Mouse (Mus musculus): ENCODE measurements around the gene Tmem242. TPM values are rescaled to one million over a fixed set of nuclear protein-coding genes. Genes with fewer than 3 reads are reported as not detected.

The Tmem242 gene
- 118 and 121 TPM in 2 replicates for polyA plus RNA-seq (2015; fragmentation: Nextera tagmentation; extraction: Ambion mirVana)

GRCm38 (mm10) chr17:5440159-5440971 lies at the start of gene Tmem242:
Tmem242 (minus strand) TSS chr17:5440259.
- Histone ChIP-seq H3K4me1 (replicated peaks; ENCODE audit: control insufficient read depth, insufficient read depth, low read length) (peaks cover 10% of the 10 kb centered on the region), H3K27me3 (ENCODE audit: control insufficient read depth, insufficient read depth, low read depth, low read length) (no peaks in the 10 kb centered on the region), H3K27ac (ENCODE audit: low read length) (peak within 1 kb of the TSS; percentile 58; the same call in 1 of the 2 replicates), H3K4me3 (ENCODE audit: low read length) (peak within 1 kb of the TSS; percentile 60), H3K9ac (ENCODE audit: low read length) (peak within 1 kb of the TSS; percentile 81), H3K9me3 (ENCODE audit: control insufficient read depth, low read length) (no peaks in the 10 kb centered on the region), H3K4me2 (ENCODE audit: low read depth, low read length) (peak within 1 kb of the TSS; percentile 77), H3K36me3 (ENCODE audit: control insufficient read depth, insufficient read depth, low read length) (no peaks in the 10 kb centered on the region)
- peak; percentile 91 for ATAC-seq (ENCODE audit: low read depth)
- WGBS: under 1% methylated on average over 27 of the region's 27 CpGs

GRCm38 (mm10) chr17:5488156-5488555 lies 48.1 kb upstream of the Tmem242 start:
- no peaks in the 10 kb centered on the region for H3K36me3 ChIP-seq (ENCODE audit: control insufficient read depth, insufficient read depth, low read length)
- ATAC-seq (ENCODE audit: low read depth): no peak
- no peak overlapping the region for H3K4me2 ChIP-seq (ENCODE audit: low read depth, low read length)
- H3K4me3 ChIP-seq (ENCODE audit: low read length): no peak overlapping the region
- WGBS: 46% methylated on average over 9 of the region's 9 CpGs
- no peak overlapping the region for H3K27ac ChIP-seq (ENCODE audit: low read length)
- no peak overlapping the region for H3K9ac ChIP-seq (ENCODE audit: low read length)
- no peaks in the 10 kb centered on the region; the same call in none of the 2 replicates for H3K4me1 ChIP-seq (replicated peaks; ENCODE audit: control insufficient read depth, insufficient read depth, low read length)
- H3K27me3 ChIP-seq (ENCODE audit: control insufficient read depth, insufficient read depth, low read depth, low read length): no peaks in the 10 kb centered on the region; the same call in 1 of the 2 replicates
- no peaks in the 10 kb centered on the region for H3K9me3 ChIP-seq (ENCODE audit: control insufficient read depth, low read length)

GRCm38 (mm10) chr17:5484663-5485062 lies 44.6 kb upstream of the Tmem242 start:
- H3K4me2 ChIP-seq (ENCODE audit: low read depth, low read length): no peak overlapping the region
- no peak overlapping the region for H3K9ac ChIP-seq (ENCODE audit: low read length)
- no peaks in the 10 kb centered on the region for H3K27me3 ChIP-seq (ENCODE audit: control insufficient read depth, insufficient read depth, low read depth, low read length)
- no peak for ATAC-seq (ENCODE audit: low read depth)
- no peaks in the 10 kb centered on the region for H3K4me1 ChIP-seq (replicated peaks; ENCODE audit: control insufficient read depth, insufficient read depth, low read length)
- 97% methylated on average over 1 of the region's 1 CpGs for WGBS
- H3K4me3 ChIP-seq (ENCODE audit: low read length): no peak overlapping the region
- H3K36me3 ChIP-seq (ENCODE audit: control insufficient read depth, insufficient read depth, low read length): no peaks in the 10 kb centered on the region
- H3K27ac ChIP-seq (ENCODE audit: low read length): no peak overlapping the region
- H3K9me3 ChIP-seq (ENCODE audit: control insufficient read depth, low read length): no peaks in the 10 kb centered on the region

- Histone ChIP-seq H3K27me3 (ENCODE audit: control insufficient read depth, insufficient read depth, low read depth, low read length) (no peaks in the 10 kb centered on the region), H3K9ac (ENCODE audit: low read length) (no peak overlapping the region), H3K9me3 (ENCODE audit: control insufficient read depth, low read length) (no peaks in the 10 kb centered on the region), H3K4me1 (replicated peaks; ENCODE audit: control insufficient read depth, insufficient read depth, low read length) (no peaks in the 10 kb centered on the region), H3K4me3 (ENCODE audit: low read length) (no peak overlapping the region), H3K36me3 (ENCODE audit: control insufficient read depth, insufficient read depth, low read length) (no peaks in the 10 kb centered on the region), H3K27ac (ENCODE audit: low read length) (no peak overlapping the region), H3K4me2 (ENCODE audit: low read depth, low read length) (no peak overlapping the region)
- WGBS: 43% methylated on average over 4 of the region's 4 CpGs
- ATAC-seq (ENCODE audit: low read depth): no peak
These were observed 43.4 kb upstream of the Tmem242 start for GRCm38 (mm10) chr17:5483456-5483855.

- H3K27ac ChIP-seq (ENCODE audit: low read length): no peak overlapping the region
- H3K36me3 ChIP-seq (ENCODE audit: control insufficient read depth, insufficient read depth, low read length): no peaks in the 10 kb centered on the region
- H3K9me3 ChIP-seq (ENCODE audit: control insufficient read depth, low read length): no peaks in the 10 kb centered on the region
- no peak overlapping the region for H3K9ac ChIP-seq (ENCODE audit: low read length)
- no peak overlapping the region for H3K4me3 ChIP-seq (ENCODE audit: low read length)
- H3K4me1 ChIP-seq (replicated peaks; ENCODE audit: control insufficient read depth, insufficient read depth, low read length): no peaks in the 10 kb centered on the region
- H3K4me2 ChIP-seq (ENCODE audit: low read depth, low read length): no peak overlapping the region
- ATAC-seq (ENCODE audit: low read depth): no peak
- 53% methylated on average over 14 of the region's 14 CpGs for WGBS
- no peaks in the 10 kb centered on the region for H3K27me3 ChIP-seq (ENCODE audit: control insufficient read depth, insufficient read depth, low read depth, low read length)
These were observed 36.1 kb upstream of the Tmem242 start for GRCm38 (mm10) chr17:5475960-5476725.

GRCm38 (mm10) chr17:5472268-5472667 lies 32.2 kb upstream of the Tmem242 start:
- Histone ChIP-seq H3K27me3 (ENCODE audit: control insufficient read depth, insufficient read depth, low read depth, low read length) (no peaks in the 10 kb centered on the region), H3K4me2 (ENCODE audit: low read depth, low read length) (no peak overlapping the region), H3K9ac (ENCODE audit: low read length) (no peak overlapping the region), H3K9me3 (ENCODE audit: control insufficient read depth, low read length) (no peaks in the 10 kb centered on the region), H3K4me1 (replicated peaks; ENCODE audit: control insufficient read depth, insufficient read depth, low read length) (no peaks in the 10 kb centered on the region), H3K4me3 (ENCODE audit: low read length) (no peak overlapping the region), H3K27ac (ENCODE audit: low read length) (no peak overlapping the region), H3K36me3 (ENCODE audit: control insufficient read depth, insufficient read depth, low read length) (no peaks in the 10 kb centered on the region)
- ATAC-seq (ENCODE audit: low read depth): no peak
- 31% methylated on average over 3 of the region's 3 CpGs for WGBS

- ATAC-seq (ENCODE audit: low read depth): no peak
- H3K27ac ChIP-seq (ENCODE audit: low read length): no peak overlapping the region
- 39% methylated on average over 4 of the region's 4 CpGs for WGBS
- H3K4me3 ChIP-seq (ENCODE audit: low read length): no peak overlapping the region
- H3K4me2 ChIP-seq (ENCODE audit: low read depth, low read length): no peak overlapping the region
- no peaks in the 10 kb centered on the region for H3K27me3 ChIP-seq (ENCODE audit: control insufficient read depth, insufficient read depth, low read depth, low read length)
- no peaks in the 10 kb centered on the region for H3K9me3 ChIP-seq (ENCODE audit: control insufficient read depth, low read length)
- no peaks in the 10 kb centered on the region for H3K36me3 ChIP-seq (ENCODE audit: control insufficient read depth, insufficient read depth, low read length)
- H3K4me1 ChIP-seq (replicated peaks; ENCODE audit: control insufficient read depth, insufficient read depth, low read length): no peaks in the 10 kb centered on the region
- no peak overlapping the region for H3K9ac ChIP-seq (ENCODE audit: low read length)
These were observed 27.1 kb upstream of the Tmem242 start for GRCm38 (mm10) chr17:5467177-5467576.

GRCm38 (mm10) chr17:5466736-5467135 lies 26.7 kb upstream of the Tmem242 start:
- Histone ChIP-seq H3K9me3 (ENCODE audit: control insufficient read depth, low read length) (no peaks in the 10 kb centered on the region), H3K27me3 (ENCODE audit: control insufficient read depth, insufficient read depth, low read depth, low read length) (no peaks in the 10 kb centered on the region), H3K4me1 (replicated peaks; ENCODE audit: control insufficient read depth, insufficient read depth, low read length) (no peaks in the 10 kb centered on the region), H3K9ac (ENCODE audit: low read length) (no peak overlapping the region), H3K36me3 (ENCODE audit: control insufficient read depth, insufficient read depth, low read length) (no peaks in the 10 kb centered on the region), H3K4me3 (ENCODE audit: low read length) (no peak overlapping the region), H3K4me2 (ENCODE audit: low read depth, low read length) (no peak overlapping the region), H3K27ac (ENCODE audit: low read length) (no peak overlapping the region)
- 80% methylated on average over 8 of the region's 8 CpGs for WGBS
- ATAC-seq (ENCODE audit: low read depth): no peak

GRCm38 (mm10) chr17:5463912-5464311 lies 23.9 kb upstream of the Tmem242 start:
- H3K27me3 ChIP-seq (ENCODE audit: control insufficient read depth, insufficient read depth, low read depth, low read length): no peaks in the 10 kb centered on the region
- H3K4me1 ChIP-seq (replicated peaks; ENCODE audit: control insufficient read depth, insufficient read depth, low read length): no peaks in the 10 kb centered on the region
- H3K9ac ChIP-seq (ENCODE audit: low read length): no peak overlapping the region
- H3K4me3 ChIP-seq (ENCODE audit: low read length): no peak overlapping the region
- no peak overlapping the region for H3K27ac ChIP-seq (ENCODE audit: low read length)
- 53% methylated on average over 2 of the region's 2 CpGs for WGBS
- no peak for ATAC-seq (ENCODE audit: low read depth)
- no peaks in the 10 kb centered on the region for H3K36me3 ChIP-seq (ENCODE audit: control insufficient read depth, insufficient read depth, low read length)
- no peak overlapping the region for H3K4me2 ChIP-seq (ENCODE audit: low read depth, low read length)
- H3K9me3 ChIP-seq (ENCODE audit: control insufficient read depth, low read length): no peaks in the 10 kb centered on the region

Measured in lung, embryonic 16.5 days (tissue).